Mouse (Mus musculus): ENCODE data around the gene Dhx9.
"Not testable (repeated sequence)": the region's sequence is repeated elsewhere in the genome, so short reads cannot be mapped to it uniquely, and the experiment has no call there.

The Dhx9 gene

DNA sequence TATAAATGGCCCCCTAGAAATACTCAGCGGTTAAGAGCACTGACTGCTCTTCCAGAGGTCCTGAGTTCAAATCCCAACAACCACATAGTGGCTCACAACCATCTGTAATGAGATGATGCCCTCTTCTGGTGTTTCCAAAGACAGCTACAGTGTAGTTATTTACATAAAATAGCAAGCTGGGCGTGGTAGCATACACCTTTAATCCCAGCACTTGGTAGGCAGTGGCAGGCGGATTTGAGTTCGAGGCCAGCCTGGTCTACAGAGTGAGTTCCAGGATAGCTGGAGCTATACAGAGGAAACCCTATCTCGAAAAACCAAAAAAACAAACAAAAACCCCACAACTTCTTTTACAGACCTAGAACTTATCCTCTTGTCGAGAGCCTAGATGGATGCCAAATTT is 1.3 kb downstream of the Dhx9 start:
- DNase-seq (ENCODE audit: low spot score), result not testable (repeated sequence)

DNA sequence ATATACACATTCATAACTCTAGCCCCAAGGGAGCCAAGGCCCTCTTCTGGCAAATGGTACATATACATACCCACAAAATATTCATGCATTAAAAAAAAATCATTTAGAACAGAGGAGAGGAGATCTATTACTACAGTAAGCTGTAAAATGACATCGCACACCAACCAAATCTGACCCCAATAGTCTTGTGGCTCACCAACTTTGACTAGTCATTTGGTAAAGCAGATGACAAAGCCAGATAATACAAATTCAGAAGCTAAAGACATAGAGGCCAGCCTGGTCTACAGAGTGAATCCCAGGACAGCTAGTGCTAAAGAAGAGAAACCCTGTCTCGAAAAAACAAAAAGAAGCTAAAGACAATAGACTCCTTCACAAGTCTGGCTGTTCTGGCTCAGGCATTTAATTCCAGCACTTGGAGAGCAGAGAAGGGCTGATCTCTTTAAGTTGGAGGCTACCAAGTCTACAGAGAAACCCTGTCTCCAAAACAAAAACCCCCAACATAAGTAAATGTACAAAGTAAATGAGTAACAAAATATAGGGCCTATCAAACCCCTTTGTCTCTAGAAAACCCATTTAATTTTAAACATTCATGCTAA is 2.2 kb downstream of the Dhx9 start:
- no peak for DNase-seq (ENCODE audit: low spot score)

DNA sequence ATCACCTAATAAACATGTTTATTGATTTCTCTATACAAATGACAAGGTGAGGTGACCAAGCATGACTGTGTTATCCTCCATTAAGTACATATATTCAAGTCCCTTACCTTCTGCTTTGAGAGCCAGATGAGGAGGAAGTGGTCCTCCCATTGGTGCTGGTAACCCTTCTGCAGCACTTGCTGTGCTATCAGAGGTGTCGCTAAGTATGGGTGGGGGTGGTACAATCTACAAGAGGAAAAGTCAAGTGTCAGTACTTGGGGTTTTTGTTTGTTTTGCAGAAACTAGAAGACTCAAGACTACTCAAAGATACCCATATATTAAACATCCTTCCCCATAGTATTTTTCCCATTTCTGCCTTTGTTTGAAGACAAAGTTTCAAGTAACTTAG is 6.4 kb downstream of the Dhx9 start:
- no peak for DNase-seq (ENCODE audit: low spot score)

DNA sequence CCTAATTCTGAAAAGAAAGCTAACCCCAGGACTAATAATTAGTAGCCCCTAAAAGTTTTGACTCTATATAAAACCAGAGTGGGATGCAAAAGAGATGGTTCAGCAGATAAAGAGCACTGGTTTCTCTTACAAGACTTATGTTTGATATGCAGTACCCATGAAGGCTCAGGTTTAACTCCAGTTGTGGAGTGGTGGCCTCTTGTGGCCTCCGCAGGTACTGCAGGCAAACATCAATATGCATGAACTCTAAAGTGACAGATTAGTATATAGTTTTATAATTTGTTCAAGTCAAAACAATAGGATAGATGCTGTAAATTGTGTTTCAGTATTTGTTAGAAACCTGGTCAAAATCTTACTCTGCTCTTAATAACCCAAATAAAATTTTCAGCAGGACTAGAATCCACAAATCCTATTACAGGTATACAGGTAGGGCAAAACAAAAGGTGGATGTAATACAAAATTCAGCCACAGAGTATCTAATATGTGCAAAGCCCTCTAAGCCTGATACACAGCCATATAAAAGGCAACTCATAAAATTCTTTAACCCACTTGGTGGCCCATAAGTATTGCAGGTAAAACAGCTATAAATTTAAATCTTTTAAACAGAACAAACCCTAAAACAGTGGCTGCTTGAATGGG is 7.0 kb downstream of the Dhx9 start:
- no peak for DNase-seq (ENCODE audit: low spot score)

- DNase-seq (ENCODE audit: low spot score), result no peak
These were observed 8.2 kb downstream of the Dhx9 start for GRCm38 (mm10) chr1:153479296-153479695.

DNA sequence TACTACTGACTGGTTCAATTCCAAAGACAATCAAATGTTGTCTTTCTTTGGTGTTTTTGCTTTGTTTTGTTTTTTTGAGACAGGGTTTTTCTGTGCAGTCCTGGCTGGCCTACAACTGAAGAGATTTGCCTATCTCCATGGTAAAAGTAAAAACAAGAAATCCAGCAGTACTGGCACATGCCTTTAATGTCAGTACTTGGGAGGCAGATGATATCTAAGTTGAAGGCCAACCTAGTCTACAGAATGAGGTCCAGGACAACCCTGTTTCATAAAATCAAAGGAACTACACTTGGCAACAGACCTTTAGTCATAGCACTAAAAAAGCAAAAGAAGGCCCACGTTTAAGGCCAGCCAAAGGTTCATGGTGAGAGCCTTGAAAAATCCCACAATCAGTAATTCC is 25.7 kb downstream of the Dhx9 start:
- DNase-seq (ENCODE audit: low spot score), result no peak

GRCm38 (mm10) chr1:153456137-153456536 is 31.3 kb downstream of the Dhx9 start:
- no peak for DNase-seq (ENCODE audit: low spot score)

DNA sequence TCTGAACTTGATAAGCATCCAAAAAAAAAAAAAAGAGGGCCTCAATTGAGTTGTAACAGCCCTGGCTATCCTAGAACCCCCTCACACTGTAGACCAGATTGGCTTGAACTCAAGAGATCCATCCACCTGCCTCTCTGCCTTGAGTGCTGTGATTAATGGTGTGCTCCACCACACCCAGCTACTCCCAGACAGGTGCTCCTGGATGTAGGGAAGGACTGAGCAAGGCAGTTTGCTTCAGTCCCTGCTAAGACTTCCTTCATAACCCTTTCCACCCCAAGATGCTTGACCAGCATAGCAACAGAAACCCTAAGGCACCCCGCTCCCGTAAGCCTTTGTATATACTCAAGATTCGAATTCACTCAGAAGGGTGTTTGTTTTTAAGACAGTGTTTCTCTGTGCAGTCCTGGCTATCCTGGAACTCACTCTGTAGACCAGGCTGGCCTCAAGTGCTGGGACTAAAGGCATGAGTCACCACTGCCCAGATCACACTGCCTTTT is 34.3 kb downstream of the Dhx9 start:
- no peak for DNase-seq (ENCODE audit: low spot score)

- DNase-seq (ENCODE audit: low spot score), result no peak
These were observed 36.0 kb downstream of the Dhx9 start for GRCm38 (mm10) chr1:153451237-153452154.

DNA sequence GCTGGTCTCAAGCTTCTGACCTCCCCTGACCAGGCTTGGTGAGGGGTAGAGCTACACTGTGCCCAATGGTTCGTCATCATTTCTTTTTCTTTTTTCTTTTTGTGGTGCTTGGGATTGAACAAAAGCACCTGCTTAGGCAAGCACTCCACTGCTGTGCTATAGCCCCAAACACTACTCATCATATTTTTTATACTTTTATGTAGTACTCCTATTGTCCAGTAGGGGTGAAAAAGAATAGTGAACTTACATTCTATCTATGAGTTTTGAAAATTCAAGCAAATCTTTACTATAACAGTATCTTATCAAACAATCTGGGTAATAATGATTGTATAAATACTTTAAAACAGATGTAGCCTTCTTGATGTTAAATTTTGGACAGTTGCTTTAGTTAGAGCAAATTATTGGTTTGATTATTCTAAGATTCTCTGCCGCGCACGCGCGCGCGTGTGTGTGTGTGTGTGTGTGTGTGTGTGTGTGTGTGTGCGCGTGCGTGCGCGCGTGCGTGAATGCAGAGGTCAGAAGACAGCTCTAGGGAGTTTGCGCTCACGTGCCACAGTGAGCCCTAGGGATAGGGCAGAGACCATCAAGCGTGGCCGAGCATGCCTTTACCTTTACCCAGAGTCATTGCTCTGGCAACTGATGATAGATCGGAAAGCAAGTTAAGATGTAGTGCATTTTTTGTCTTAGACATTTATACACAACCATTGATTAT is 41.2 kb downstream of the Dhx9 start:
- no peak for DNase-seq (ENCODE audit: low spot score)

- DNase-seq (ENCODE audit: low spot score), result no peak
These were observed 43.8 kb downstream of the Dhx9 start for GRCm38 (mm10) chr1:153443632-153444031.

DNA sequence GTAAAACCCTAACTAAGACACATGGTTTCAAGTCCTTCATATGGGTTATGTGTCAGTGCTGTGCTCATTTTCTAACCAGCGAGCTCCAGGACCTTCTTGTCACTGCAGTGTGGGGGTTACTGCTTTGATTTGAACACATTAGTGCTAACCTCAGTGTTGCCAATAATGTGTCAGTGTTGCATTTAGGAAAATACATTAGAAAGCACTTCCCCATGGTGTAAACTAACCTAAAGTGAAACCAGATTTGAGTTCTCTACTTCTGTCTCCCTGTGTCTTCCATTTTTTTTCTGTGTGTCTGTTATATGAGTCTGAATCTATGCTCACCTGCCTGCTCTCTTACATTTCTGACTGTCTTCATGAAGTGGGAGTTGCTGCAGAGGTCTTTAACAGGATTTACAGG is 44.4 kb downstream of the Dhx9 start:
- no peak for DNase-seq (ENCODE audit: low spot score)

DNA sequence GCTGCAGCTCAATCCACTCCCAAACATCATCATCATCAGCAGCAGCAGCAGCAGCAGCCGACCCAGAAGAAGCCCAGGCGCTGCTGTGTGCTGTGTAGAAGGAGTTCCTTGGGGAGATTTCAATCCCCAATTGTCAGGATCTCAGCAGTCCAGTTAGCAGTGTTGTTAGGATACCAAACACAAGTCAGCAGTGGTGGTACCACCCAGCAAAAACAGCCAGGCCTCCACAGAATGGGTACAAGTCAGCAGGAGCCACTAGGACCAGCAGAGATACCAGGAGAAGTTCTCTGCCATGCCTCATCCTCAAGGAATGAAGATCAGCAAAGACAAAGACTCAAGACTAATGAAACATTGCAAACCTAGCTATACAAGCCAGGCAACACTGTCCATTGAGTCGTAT is 45.8 kb downstream of the Dhx9 start:
- DNase-seq (ENCODE audit: low spot score), result no peak

DNA sequence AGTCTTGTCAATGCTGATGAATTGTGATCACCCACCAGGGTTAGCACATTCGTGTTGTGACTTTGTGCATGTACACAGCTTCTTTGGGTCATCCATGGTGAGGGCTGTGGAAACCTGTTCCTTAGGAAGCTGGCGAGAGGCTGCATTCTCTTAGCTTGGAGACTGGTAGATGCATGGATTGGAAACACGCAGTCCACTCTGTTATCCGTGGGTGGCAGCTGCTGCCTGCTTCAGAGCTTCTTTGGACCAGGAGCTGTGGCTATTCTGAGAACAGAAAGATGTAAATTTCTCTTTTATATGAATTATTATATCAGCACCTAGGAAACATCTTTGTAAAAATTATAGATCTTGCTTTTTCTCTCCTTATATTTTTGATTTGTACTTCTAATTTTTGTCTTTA is 46.7 kb downstream of the Dhx9 start:
- DNase-seq (ENCODE audit: low spot score), result no peak

- no peak for DNase-seq (ENCODE audit: low spot score)
These were observed 49.9 kb downstream of the Dhx9 start for GRCm38 (mm10) chr1:153437536-153437935.

GRCm38 (mm10) chr1:153433851-153434589 is 53.4 kb downstream of the Dhx9 start:
- no peak for DNase-seq (ENCODE audit: low spot score)

- no peak for DNase-seq (ENCODE audit: low spot score)
These were observed 55.1 kb downstream of the Dhx9 start for GRCm38 (mm10) chr1:153432329-153432728.

GRCm38 (mm10) chr1:153431701-153432100 is 55.8 kb downstream of the Dhx9 start:
- DNase-seq (ENCODE audit: low spot score), result no peak

DNA sequence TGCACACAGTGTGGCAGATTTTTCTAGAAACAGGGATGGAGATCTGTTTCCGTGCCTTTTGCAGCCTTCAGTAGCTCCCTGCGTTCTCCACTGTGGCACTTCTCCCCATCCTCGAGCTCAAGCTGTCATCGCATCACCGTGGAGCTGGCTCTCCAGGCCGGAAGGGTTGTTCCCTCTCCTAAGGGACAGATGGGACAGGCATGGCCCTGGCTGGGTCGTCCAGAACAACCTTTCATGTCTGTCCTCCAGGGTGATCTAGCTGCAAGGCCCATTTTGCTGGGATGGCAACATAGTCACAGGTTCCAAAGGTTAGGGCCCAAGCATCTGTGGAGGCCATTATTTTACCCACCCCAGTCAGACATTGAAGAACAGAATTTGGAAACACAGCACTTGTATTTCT is 56.3 kb downstream of the Dhx9 start:
- DNase-seq (ENCODE audit: low spot score), result no peak

GRCm38 (mm10) chr1:153424770-153425584 is 62.5 kb downstream of the Dhx9 start, which contains the start of gene Shcbp1l:
Shcbp1l (plus strand) TSS chr1:153425162.
- DNase-seq (ENCODE audit: low spot score), result no peak

GRCm38 (mm10) chr1:153424271-153424670 is 63.2 kb downstream of the Dhx9 start:
- no peak for DNase-seq (ENCODE audit: low spot score)
